Mouse (Mus musculus) erythroid progenitor cell, adult 5-6 weeks (primary cell): ENCODE results near the gene Slc25a42. TPM values are rescaled to one million over a fixed set of nuclear protein-coding genes. Genes with fewer than 3 reads are reported as not detected.
A peak's percentile ranks its signal among the peaks of the same experiment; 100 is the strongest.

Experiments used
- ATAC-seq: replicated peaks from 2 replicates; pipeline ENCODE4 v1.8.0; 2016; ENCODE audit warnings: moderate number of reproducible peaks, mild to moderate bottlenecking, moderate TSS enrichment, inconsistent platforms; ENCODE audit not compliant: poor library complexity, low FRiP score, severe bottlenecking
- total RNA-seq, 2 experiments: library from RNA; stranded (forward) in 1 of 2; stranded (reverse) in 1 of 2; fragments of 150-400 nt in 1 of 2; fragments of 186-747, 209-891 nt in 1 of 2; gene quantifications; 2 replicates each; pipeline versions ENCODE4 v1.2.3 to v1.2.4; 2015 to 2017; ENCODE audit warnings: low replicate concordance in 2 of 2

Slc25a42 gene
- total RNA-seq, 2 experiments from 2014 or later = 24.4 to 30.6 TPM

GRCm38 (mm10) chr8:70174079-70174478 lies 38.0 kb downstream of the Slc25a42 start:
- ATAC-seq = no peak

GRCm38 (mm10) chr8:70173320-70173719 lies 38.8 kb downstream of the Slc25a42 start:
- ATAC-seq = 0 out of 2 replicates have a peak, but pooled peaks have one; percentile 28

GRCm38 (mm10) chr8:70172043-70172681 lies 39.9 kb downstream of the Slc25a42 start, which contains the start of gene Tmem161a:
Gene Tmem161a (plus strand): TSS chr8:70172356.
- ATAC-seq = peak; percentile 99

- ATAC-seq = no peak
Measured at GRCm38 (mm10) chr8:70171240-70171639, 40.9 kb downstream of the Slc25a42 start.

GRCm38 (mm10) chr8:70170748-70171147 lies 41.4 kb downstream of the Slc25a42 start:
- ATAC-seq = no peak

- ATAC-seq = no peak
Measured at GRCm38 (mm10) chr8:70170116-70170515, 42.0 kb downstream of the Slc25a42 start.

- peak; percentile 65 for ATAC-seq
Measured at GRCm38 (mm10) chr8:70166504-70167110, 45.5 kb downstream of the Slc25a42 start.

- no peak for ATAC-seq
Measured at GRCm38 (mm10) chr8:70163316-70163715, 48.8 kb downstream of the Slc25a42 start.

- no peak for ATAC-seq
Measured at GRCm38 (mm10) chr8:70160015-70160414, 52.1 kb downstream of the Slc25a42 start.

GRCm38 (mm10) chr8:70159211-70159610 lies 52.9 kb downstream of the Slc25a42 start:
- ATAC-seq = no peak

GRCm38 (mm10) chr8:70158069-70158853 lies 53.8 kb downstream of the Slc25a42 start:
- ATAC-seq = peak; percentile 77

- no peak for ATAC-seq
Measured at GRCm38 (mm10) chr8:70157240-70157800, 54.8 kb downstream of the Slc25a42 start.

- ATAC-seq = peak; percentile 98
Measured at GRCm38 (mm10) chr8:70152537-70153257, 59.4 kb downstream of the Slc25a42 start.

- ATAC-seq = no peak
Measured at GRCm38 (mm10) chr8:70150158-70150557, 61.9 kb downstream of the Slc25a42 start.

- ATAC-seq = no peak
Measured at GRCm38 (mm10) chr8:70147678-70148607, 64.2 kb downstream of the Slc25a42 start.

- no peak for ATAC-seq
Measured at GRCm38 (mm10) chr8:70139981-70140380, 72.1 kb downstream of the Slc25a42 start.

- peak; percentile 91 for ATAC-seq
Measured at GRCm38 (mm10) chr8:70139026-70139857, 72.9 kb downstream of the Slc25a42 start, which contains the start of the genes Rfxank, Borcs8 and Mef2b. Gene Rfxank (minus strand): TSS chr8:70139154. Gene Borcs8 (plus strand): TSS chr8:70139499. Gene Mef2b (plus strand): TSS chr8:70139711.

GRCm38 (mm10) chr8:70137890-70138289 lies 74.2 kb downstream of the Slc25a42 start:
- no peak for ATAC-seq
